Mouse (Mus musculus): ENCODE results near the gene Tsfm. TPM values are rescaled to one million over a fixed set of nuclear protein-coding genes. Genes with fewer than 3 reads are reported as not detected.

Tsfm gene
- polyA plus RNA-seq, 1 experiment from 2014 or later, result 65.4 TPM

GRCm38 (mm10) chr10:127059968-127060916 is 29.6 kb upstream of the Tsfm start, which contains the start of gene March9:
TSS of gene March9 (minus strand) at chr10:127060184.
- peaks cover 33% of the 10 kb centered on the region for H3K36me3 ChIP-seq (ENCODE audit: control insufficient read depth, insufficient read depth, low read length)
- ATAC-seq, result peak; percentile 53
- H3K27me3 ChIP-seq (replicated peaks; ENCODE audit: control insufficient read depth, insufficient read depth, low read length), result no peaks in the 10 kb centered on the region
- peaks cover 26% of the 10 kb centered on the region for H3K4me1 ChIP-seq (ENCODE audit: control insufficient read depth, insufficient read depth, low read length)
- peak within 1 kb of the TSS; percentile 87 for H3K4me2 ChIP-seq (ENCODE audit: low read length)
- H3K4me3 ChIP-seq (ENCODE audit: low read depth, low read length), result peak within 1 kb of the TSS; percentile 89
- under 1% methylated on average over 42 of the region's 72 CpGs for WGBS
- H3K9me3 ChIP-seq (replicated peaks; ENCODE audit: control insufficient read depth, low read length), result no peaks in the 10 kb centered on the region
- H3K27ac ChIP-seq (ENCODE audit: low read depth, low read length), result peak within 1 kb of the TSS; percentile 95
- peak; percentile 93 for DNase-seq (ENCODE audit: low spot score)
- peak within 1 kb of the TSS; percentile 97 for H3K9ac ChIP-seq (ENCODE audit: low read length)

GRCm38 (mm10) chr10:127059174-127059967 is 28.7 kb upstream of the Tsfm start:
- Histone ChIP-seq H3K27me3 (replicated peaks; ENCODE audit: control insufficient read depth, insufficient read depth, low read length) (no peaks in the 10 kb centered on the region), H3K9me3 (replicated peaks; ENCODE audit: control insufficient read depth, low read length) (no peaks in the 10 kb centered on the region), H3K27ac (ENCODE audit: low read depth, low read length) (peak overlapping the region; percentile 95), H3K4me3 (ENCODE audit: low read depth, low read length) (peak overlapping the region; percentile 89), H3K9ac (ENCODE audit: low read length) (peak overlapping the region; percentile 97), H3K4me2 (ENCODE audit: low read length) (peak overlapping the region; percentile 87), H3K36me3 (ENCODE audit: control insufficient read depth, insufficient read depth, low read length) (peaks cover 33% of the 10 kb centered on the region), H3K4me1 (ENCODE audit: control insufficient read depth, insufficient read depth, low read length) (peaks cover 20% of the 10 kb centered on the region)
- under 1% methylated on average over 58 of the region's 92 CpGs for WGBS
- ATAC-seq (peak; percentile 8; the same call in 1 of the 2 replicates), DNase-seq (ENCODE audit: low spot score) (peak; percentile 60)

GRCm38 (mm10) chr10:127058708-127059107 is 28.1 kb upstream of the Tsfm start:
- 0 out of 2 replicates have a peak overlapping the region, but pooled peaks have one; percentile 95 for H3K27ac ChIP-seq (ENCODE audit: low read depth, low read length)
- 6% methylated on average over 8 of the region's 8 CpGs for WGBS
- ATAC-seq (no peak), DNase-seq (ENCODE audit: low spot score) (no peak)
- H3K27me3 ChIP-seq (replicated peaks; ENCODE audit: control insufficient read depth, insufficient read depth, low read length), result no peaks in the 10 kb centered on the region
- H3K4me1 ChIP-seq (ENCODE audit: control insufficient read depth, insufficient read depth, low read length), result peaks cover 20% of the 10 kb centered on the region
- peak overlapping the region; percentile 89 for H3K4me3 ChIP-seq (ENCODE audit: low read depth, low read length)
- peak overlapping the region; percentile 87 for H3K4me2 ChIP-seq (ENCODE audit: low read length)
- peak overlapping the region; percentile 97 for H3K9ac ChIP-seq (ENCODE audit: low read length)
- peaks cover 40% of the 10 kb centered on the region for H3K36me3 ChIP-seq (ENCODE audit: control insufficient read depth, insufficient read depth, low read length)
- H3K9me3 ChIP-seq (replicated peaks; ENCODE audit: control insufficient read depth, low read length), result no peaks in the 10 kb centered on the region

- Histone ChIP-seq H3K9me3 (replicated peaks; ENCODE audit: control insufficient read depth, low read length) (no peaks in the 10 kb centered on the region), H3K27ac (ENCODE audit: low read depth, low read length) (no peak overlapping the region), H3K36me3 (ENCODE audit: control insufficient read depth, insufficient read depth, low read length) (peaks cover 43% of the 10 kb centered on the region), H3K4me3 (ENCODE audit: low read depth, low read length) (peak overlapping the region; percentile 89), H3K27me3 (replicated peaks; ENCODE audit: control insufficient read depth, insufficient read depth, low read length) (no peaks in the 10 kb centered on the region), H3K9ac (ENCODE audit: low read length) (peak overlapping the region; percentile 97), H3K4me2 (ENCODE audit: low read length) (peak overlapping the region; percentile 87), H3K4me1 (ENCODE audit: control insufficient read depth, insufficient read depth, low read length) (peaks cover 20% of the 10 kb centered on the region)
- ATAC-seq, result peak; percentile 21; the same call in 1 of the 2 replicates
- 1% methylated on average over 9 of the region's 9 CpGs for WGBS
- peak; percentile 85 for DNase-seq (ENCODE audit: low spot score)
Measured at GRCm38 (mm10) chr10:127058161-127058560, 27.5 kb upstream of the Tsfm start.

- H3K9me3 ChIP-seq (replicated peaks; ENCODE audit: control insufficient read depth, low read length), result no peaks in the 10 kb centered on the region
- no peak overlapping the region for H3K27ac ChIP-seq (ENCODE audit: low read depth, low read length)
- H3K36me3 ChIP-seq (ENCODE audit: control insufficient read depth, insufficient read depth, low read length), result peaks cover 43% of the 10 kb centered on the region
- H3K4me1 ChIP-seq (ENCODE audit: control insufficient read depth, insufficient read depth, low read length), result peaks cover 14% of the 10 kb centered on the region
- 94% methylated on average over 20 of the region's 20 CpGs for WGBS
- ATAC-seq (no peak), DNase-seq (ENCODE audit: low spot score) (no peak)
- no peak overlapping the region for H3K4me3 ChIP-seq (ENCODE audit: low read depth, low read length)
- H3K4me2 ChIP-seq (ENCODE audit: low read length), result no peak overlapping the region
- peaks cover under 1% of the 10 kb centered on the region; the same call in 1 of the 2 replicates for H3K27me3 ChIP-seq (replicated peaks; ENCODE audit: control insufficient read depth, insufficient read depth, low read length)
- no peak overlapping the region for H3K9ac ChIP-seq (ENCODE audit: low read length)
Measured at GRCm38 (mm10) chr10:127056490-127056889, 25.9 kb upstream of the Tsfm start.

GRCm38 (mm10) chr10:127055406-127055805 is 24.8 kb upstream of the Tsfm start:
- H3K27me3 ChIP-seq (replicated peaks; ENCODE audit: control insufficient read depth, insufficient read depth, low read length), result peaks cover 11% of the 10 kb centered on the region
- 92% methylated on average over 8 of the region's 8 CpGs for WGBS
- H3K9me3 ChIP-seq (replicated peaks; ENCODE audit: control insufficient read depth, low read length), result no peaks in the 10 kb centered on the region
- DNase-seq (ENCODE audit: low spot score) (no peak), ATAC-seq (no peak)
- peaks cover 43% of the 10 kb centered on the region for H3K36me3 ChIP-seq (ENCODE audit: control insufficient read depth, insufficient read depth, low read length)
- H3K4me1 ChIP-seq (ENCODE audit: control insufficient read depth, insufficient read depth, low read length), result peaks cover 5% of the 10 kb centered on the region
- H3K4me3 ChIP-seq (ENCODE audit: low read depth, low read length), result no peak overlapping the region
- H3K9ac ChIP-seq (ENCODE audit: low read length), result no peak overlapping the region
- H3K27ac ChIP-seq (ENCODE audit: low read depth, low read length), result no peak overlapping the region
- no peak overlapping the region for H3K4me2 ChIP-seq (ENCODE audit: low read length)

- H3K9me3 ChIP-seq (replicated peaks; ENCODE audit: control insufficient read depth, low read length), result no peaks in the 10 kb centered on the region
- no peak overlapping the region for H3K4me2 ChIP-seq (ENCODE audit: low read length)
- peaks cover 18% of the 10 kb centered on the region for H3K27me3 ChIP-seq (replicated peaks; ENCODE audit: control insufficient read depth, insufficient read depth, low read length)
- H3K36me3 ChIP-seq (ENCODE audit: control insufficient read depth, insufficient read depth, low read length), result peaks cover 43% of the 10 kb centered on the region
- H3K27ac ChIP-seq (ENCODE audit: low read depth, low read length), result no peak overlapping the region
- DNase-seq (ENCODE audit: low spot score) (no peak), ATAC-seq (no peak)
- peaks cover 5% of the 10 kb centered on the region for H3K4me1 ChIP-seq (ENCODE audit: control insufficient read depth, insufficient read depth, low read length)
- 83% methylated on average over 4 of the region's 4 CpGs for WGBS
- no peak overlapping the region for H3K4me3 ChIP-seq (ENCODE audit: low read depth, low read length)
- H3K9ac ChIP-seq (ENCODE audit: low read length), result no peak overlapping the region
Measured at GRCm38 (mm10) chr10:127054646-127055045, 24.0 kb upstream of the Tsfm start.

- ATAC-seq (no peak), DNase-seq (ENCODE audit: low spot score) (no peak)
- H3K27ac ChIP-seq (ENCODE audit: low read depth, low read length), result no peak overlapping the region
- no peaks in the 10 kb centered on the region for H3K9me3 ChIP-seq (replicated peaks; ENCODE audit: control insufficient read depth, low read length)
- H3K4me1 ChIP-seq (ENCODE audit: control insufficient read depth, insufficient read depth, low read length), result no peaks in the 10 kb centered on the region
- H3K4me3 ChIP-seq (ENCODE audit: low read depth, low read length), result no peak overlapping the region
- peaks cover 40% of the 10 kb centered on the region for H3K27me3 ChIP-seq (replicated peaks; ENCODE audit: control insufficient read depth, insufficient read depth, low read length)
- H3K4me2 ChIP-seq (ENCODE audit: low read length), result no peak overlapping the region
- no peak overlapping the region for H3K9ac ChIP-seq (ENCODE audit: low read length)
- peaks cover 18% of the 10 kb centered on the region for H3K36me3 ChIP-seq (ENCODE audit: control insufficient read depth, insufficient read depth, low read length)
- 18% methylated on average over 10 of the region's 10 CpGs for WGBS
Measured at GRCm38 (mm10) chr10:127050119-127050474, 19.5 kb upstream of the Tsfm start.
